Mouse (Mus musculus) hindbrain, embryonic 12.5 days (tissue): Measurements from ENCODE around the gene Tyk2. TPM values are rescaled to one million over a fixed set of nuclear protein-coding genes. Genes with fewer than 3 reads are reported as not detected.

Experiments used
- ATAC-seq: fragments of 200-750 bp; cut with Nextera tagmentation; 2 replicates; pipeline ENCODE4 v1.8.0; 2017; ENCODE audit warnings: moderate TSS enrichment; ENCODE audit not compliant: low FRiP score
- H3K27ac ChIP-seq: fragments of 300-500 bp; sonication (generic); 2 replicates; pipeline ENCODE4 v1.5.1; 2016; ENCODE audit warnings: mild to moderate bottlenecking
- H3K27me3 ChIP-seq: fragments of 300-500 bp; sonication (generic); 2 replicates; pipeline ENCODE4 v1.6.1; 2016; ENCODE audit warnings: mild to moderate bottlenecking
- H3K36me3 ChIP-seq: fragments of 300-500 bp; sonication (generic); 2 replicates; pipeline ENCODE4 v1.6.1; 2016; ENCODE audit warnings: mild to moderate bottlenecking
- H3K4me1 ChIP-seq: fragments of 300-500 bp; sonication (generic); 2 replicates; pipeline ENCODE4 v1.6.1; 2016
- H3K4me2 ChIP-seq: fragments of 300-500 bp; sonication (generic); replicated peaks from 2 replicates; pipeline ENCODE4 v1.6.1; 2016; ENCODE audit warnings: mild to moderate bottlenecking
- H3K4me3 ChIP-seq: fragments of 300-500 bp; sonication (generic); 2 replicates; pipeline ENCODE4 v1.5.1; 2016; ENCODE audit warnings: mild to moderate bottlenecking
- H3K9ac ChIP-seq: fragments of 300-500 bp; sonication (generic); 2 replicates; pipeline ENCODE4 v1.6.1; 2016; ENCODE audit warnings: mild to moderate bottlenecking, moderate library complexity
- H3K9me3 ChIP-seq: fragments of 300-500 bp; sonication (generic); replicated peaks from 2 replicates; pipeline ENCODE4 v1.6.1; 2016; ENCODE audit warnings: mild to moderate bottlenecking
- WGBS: fragments of 180-500 bp; shearing (Covaris S2); methylation state at CpG from one replicate; pipeline ENCODE4 v1.1.7; 2016; 5-methylcytosine and 5-hydroxymethylcytosine counted together
- microRNA-seq: library from miRNA; unstranded; fragments of <30 nt; microRNA quantifications from one replicate; pipeline ENCODE4, GENCODE M21; 2017
- polyA plus RNA-seq: library from polyadenylated mRNA; unstranded; fragments of >200 nt; fragmentation: Nextera tagmentation; extraction: Ambion mirVana; gene quantifications from 2 replicates; pipeline ENCODE4 v1.2.1, GENCODE M21; 2016

Gene Tyk2
- polyA plus RNA-seq, 1 experiment from 2014 or later: 16.3 TPM

DNA sequence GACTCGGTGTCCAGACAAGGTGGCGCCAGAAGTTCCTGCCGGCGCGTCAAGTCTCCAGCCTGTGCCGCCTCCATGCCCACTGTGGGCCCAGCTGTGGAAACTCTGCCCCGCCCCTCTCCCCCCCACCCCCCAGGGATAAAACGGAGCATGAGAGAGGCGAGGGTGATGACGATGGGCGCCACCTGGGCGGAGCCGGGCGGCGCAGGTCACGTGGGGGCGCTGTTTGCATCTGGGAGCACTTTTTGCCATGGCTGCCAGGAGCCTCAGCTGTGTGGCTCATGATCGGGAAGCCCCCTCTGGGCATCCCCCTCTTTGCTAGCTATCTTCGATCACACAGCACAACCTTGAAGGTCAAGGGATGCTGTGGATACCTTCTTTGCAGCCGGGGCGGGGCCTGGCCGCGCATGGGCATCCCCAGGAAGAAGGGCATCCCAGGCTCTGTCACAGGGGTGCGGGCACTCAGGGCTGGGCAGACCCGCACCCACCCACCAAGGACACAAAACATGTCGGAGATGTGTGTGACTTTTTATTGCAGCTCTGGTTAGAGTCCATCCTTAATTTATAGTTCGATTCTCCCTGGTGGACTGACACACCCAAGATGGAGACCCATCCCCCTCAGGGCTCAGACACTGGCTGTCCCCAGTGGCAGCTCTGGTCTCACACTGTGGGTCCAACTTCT, 63.9 kb downstream of the Tyk2 start, which contains the start of gene Zglp1:
Zglp1 (minus strand) TSS at position 88 of the 679 bp plus-strand sequence.
- Histone ChIP-seq H3K36me3 (peaks cover 48% of the 10 kb centered on the region), H3K9ac (no peak within 1 kb of the TSS), H3K27ac (no peak within 1 kb of the TSS), H3K27me3 (no peaks in the 10 kb centered on the region), H3K4me1 (peaks cover under 1% of the 10 kb centered on the region; the same call in 1 of the 2 replicates), H3K9me3 (no peaks in the 10 kb centered on the region), H3K4me3 (no peak within 1 kb of the TSS), H3K4me2 (no peak within 1 kb of the TSS)
- no peak for ATAC-seq
- WGBS: 88% methylated on average over 27 of the region's 27 CpGs

GRCm38 (mm10) chr9:21062928-21063327, 68.1 kb downstream of the Tyk2 start:
- H3K4me3 ChIP-seq: no peak overlapping the region
- no peaks in the 10 kb centered on the region for H3K9me3 ChIP-seq
- no peaks in the 10 kb centered on the region for H3K4me1 ChIP-seq
- no peak overlapping the region for H3K4me2 ChIP-seq
- H3K36me3 ChIP-seq: peaks cover 48% of the 10 kb centered on the region
- WGBS: 84% methylated on average over 2 of the region's 2 CpGs
- H3K9ac ChIP-seq: no peak overlapping the region
- no peaks in the 10 kb centered on the region for H3K27me3 ChIP-seq
- H3K27ac ChIP-seq: no peak overlapping the region
- ATAC-seq: no peak

Small RNAs within 50 kb of the gene (microRNA-seq; reads per million reads assigned to microRNA genes)
- 1.1 reads per million for gene Mir7082

Other genes with a start within 250 kb of the Tyk2 start
- gene Ppan, start 243.1 kb downstream of the Tyk2 start, polyA plus RNA-seq: 55.1 and 59.5 TPM in 2 replicates
- gene Eif3g, start 232.6 kb downstream of the Tyk2 start, polyA plus RNA-seq: 282 and 283 TPM in 2 replicates
- gene Dnmt1, start 171.4 kb downstream of the Tyk2 start, polyA plus RNA-seq: 95.2 and 102 TPM in 2 replicates
- 22.1 and 26.5 TPM in 2 replicates for gene S1pr2, start 154.5 kb downstream of the Tyk2 start, polyA plus RNA-seq
- gene Mrpl4, start 128.5 kb downstream of the Tyk2 start, polyA plus RNA-seq: 103 and 106 TPM in 2 replicates
- 5.2 and 5.5 TPM in 2 replicates for gene Icam1, start 115.3 kb downstream of the Tyk2 start, polyA plus RNA-seq
- 1.7 and 2.1 TPM in 2 replicates for gene Icam4, start 101.9 kb downstream of the Tyk2 start, polyA plus RNA-seq
- gene Icam5, start 99.2 kb downstream of the Tyk2 start, polyA plus RNA-seq: 0.13 and 0.23 TPM in 2 replicates
- gene Zglp1, start 64.2 kb downstream of the Tyk2 start, polyA plus RNA-seq: 2.4 TPM in 1 of 2 replicates, not detected in the other
- gene Gm49373, start 58.1 kb downstream of the Tyk2 start, polyA plus RNA-seq: 1.3 TPM in 2 replicates
- 46.4 and 48.4 TPM in 2 replicates for gene Fdx1l, start 57.6 kb downstream of the Tyk2 start, polyA plus RNA-seq
- gene Gm38431, start 39.2 kb downstream of the Tyk2 start, polyA plus RNA-seq: 1.6 and 2.5 TPM in 2 replicates
- 58.8 and 66.9 TPM in 2 replicates for gene Raver1, start 39.2 kb downstream of the Tyk2 start, polyA plus RNA-seq
- gene Cdc37, start 18.7 kb upstream of the Tyk2 start, polyA plus RNA-seq: 271 and 274 TPM in 2 replicates
- gene Pde4a, start 34.5 kb upstream of the Tyk2 start, polyA plus RNA-seq: 11.4 and 11.7 TPM in 2 replicates
- gene Keap1, start 108.1 kb upstream of the Tyk2 start, polyA plus RNA-seq: 54.8 and 55.6 TPM in 2 replicates
- 1.5 and 1.9 TPM in 2 replicates for gene S1pr5, start 117.2 kb upstream of the Tyk2 start, polyA plus RNA-seq
- gene Atg4d, start 134.1 kb upstream of the Tyk2 start, polyA plus RNA-seq: 43.4 and 46.8 TPM in 2 replicates
- 18.1 and 23.6 TPM in 2 replicates for gene Kri1, start 156.7 kb upstream of the Tyk2 start, polyA plus RNA-seq
- gene Cdkn2d, start 160.2 kb upstream of the Tyk2 start, polyA plus RNA-seq: 72.0 and 72.7 TPM in 2 replicates
- 3.2 and 7.6 TPM in 2 replicates for gene Ap1m2, start 181.1 kb upstream of the Tyk2 start, polyA plus RNA-seq
- 86.8 and 93.2 TPM in 2 replicates for gene Slc44a2, start 189.5 kb upstream of the Tyk2 start, polyA plus RNA-seq
- 283 and 294 TPM in 2 replicates for gene Ilf3, start 236.6 kb upstream of the Tyk2 start, polyA plus RNA-seq